Mouse (Mus musculus) layer of hippocampus, adult 9-11 months (tissue): Measurements from ENCODE around the gene Arhgef11.

Source experiments
- DNase-seq: peaks from one replicate; pipeline ENCODE4 v3.0.0; 2022

The Arhgef11 gene

DNA sequence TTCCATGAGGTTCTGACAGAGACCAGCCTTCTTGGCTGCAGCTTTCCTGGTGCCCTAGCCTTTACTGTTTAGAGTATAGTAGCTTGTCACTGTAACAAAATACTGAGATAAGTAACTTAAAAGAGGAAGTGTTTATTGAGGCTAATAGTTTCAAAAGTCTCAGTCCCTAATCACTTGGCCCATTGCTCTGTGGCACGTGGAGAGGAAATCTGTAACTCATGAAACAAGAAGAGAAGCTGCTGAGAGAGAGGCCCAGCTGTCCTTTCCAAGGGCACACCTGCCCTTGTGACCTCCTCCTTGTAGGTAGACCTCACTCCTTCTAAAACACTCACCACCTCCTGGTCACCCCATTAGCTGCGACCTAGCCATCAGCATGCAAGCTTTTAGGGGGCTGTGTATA lies 101.2 kb downstream of the Arhgef11 start:
- DNase-seq = no peak

DNA sequence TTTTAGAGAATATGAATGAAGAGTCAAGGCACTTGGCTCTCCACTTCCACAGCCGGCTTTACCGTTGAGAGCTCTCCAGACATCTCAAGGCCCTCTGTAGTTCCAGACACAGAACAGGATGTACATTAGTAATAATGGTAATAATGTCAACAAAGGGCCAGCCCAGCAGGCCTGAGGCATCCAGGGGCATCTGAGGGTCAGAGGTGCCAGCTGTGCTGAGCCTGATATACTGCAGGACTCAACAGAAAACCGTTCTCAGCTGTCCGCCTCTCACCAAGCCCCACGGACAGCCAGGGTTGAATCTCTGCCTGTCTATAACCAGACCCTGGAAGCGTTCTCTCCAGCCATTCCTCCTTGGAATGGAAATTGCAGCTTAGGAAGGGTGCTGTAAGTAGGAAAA lies 107.2 kb downstream of the Arhgef11 start:
- DNase-seq = no peak

DNA sequence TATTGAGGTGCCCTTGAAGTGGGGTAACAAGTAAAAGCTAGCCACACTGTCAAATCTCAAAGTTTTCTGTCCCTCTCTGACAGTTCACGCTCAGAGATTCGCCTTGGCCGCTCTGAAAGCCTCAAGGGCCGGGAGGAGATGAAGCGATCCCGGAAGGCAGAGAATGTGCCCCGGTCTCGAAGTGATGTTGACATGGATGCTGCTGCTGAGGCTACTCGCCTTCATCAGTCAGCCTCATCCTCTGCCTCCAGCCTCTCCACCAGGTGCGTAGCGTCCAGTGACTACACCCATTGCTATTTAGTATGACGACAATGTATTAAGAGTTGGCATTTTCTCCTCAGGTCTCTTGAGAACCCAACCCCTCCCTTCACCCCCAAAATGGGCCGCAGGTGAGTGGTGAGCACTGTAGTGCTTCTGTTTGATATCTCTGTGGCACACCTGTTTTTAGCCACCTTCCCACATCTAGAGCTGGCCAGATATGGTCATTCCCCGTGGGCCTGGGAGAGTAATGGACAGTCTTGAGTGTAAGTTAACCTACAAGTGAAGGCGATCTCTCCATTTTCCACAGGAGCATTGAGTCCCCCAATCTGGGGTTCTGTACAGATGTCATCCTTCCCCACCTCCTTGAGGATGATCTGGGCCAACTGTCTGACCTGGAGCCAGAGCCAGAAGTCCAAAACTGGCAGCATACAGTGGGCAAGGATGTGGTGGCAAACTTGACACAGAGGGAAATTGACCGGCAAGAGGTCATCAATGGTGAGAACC lies 108.2 kb downstream of the Arhgef11 start:
- no peak for DNase-seq

DNA sequence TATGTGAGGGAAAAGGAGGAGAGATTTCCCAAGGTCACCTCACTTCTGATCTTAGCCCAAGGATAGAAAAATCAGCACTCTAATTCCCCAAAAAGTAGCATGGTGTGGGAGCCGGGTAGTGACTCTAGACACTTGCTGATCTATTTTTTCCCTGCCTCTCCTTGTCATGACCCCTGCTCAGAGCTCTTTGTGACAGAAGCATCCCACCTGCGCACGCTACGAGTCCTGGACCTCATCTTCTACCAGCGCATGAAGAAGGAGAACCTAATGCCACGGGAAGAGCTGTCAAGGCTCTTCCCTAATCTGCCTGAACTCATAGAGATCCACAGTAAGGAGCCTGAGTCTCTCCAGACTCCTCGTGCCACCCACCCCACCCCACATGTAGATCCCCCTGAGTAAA lies 108.8 kb downstream of the Arhgef11 start:
- no peak for DNase-seq

DNA sequence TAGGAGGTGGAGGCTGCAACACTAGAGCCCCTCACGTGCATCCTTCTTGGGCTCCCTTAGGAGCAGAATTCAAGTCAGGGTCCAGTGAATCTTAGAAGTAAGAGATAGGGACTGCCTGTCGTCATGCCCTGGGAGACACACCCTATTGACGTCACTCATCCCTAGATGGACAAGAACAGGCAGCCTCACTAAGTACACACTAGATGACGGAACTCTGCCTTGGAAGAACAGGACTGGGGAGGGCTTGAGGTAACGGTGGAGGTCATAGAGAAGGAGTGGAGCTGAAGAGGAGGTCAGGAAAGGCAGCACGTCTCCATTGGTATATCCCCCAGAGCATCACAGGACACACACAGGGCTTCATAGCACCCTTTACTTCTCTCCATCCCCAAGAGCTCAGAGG lies 111.3 kb downstream of the Arhgef11 start:
- no peak for DNase-seq

DNA sequence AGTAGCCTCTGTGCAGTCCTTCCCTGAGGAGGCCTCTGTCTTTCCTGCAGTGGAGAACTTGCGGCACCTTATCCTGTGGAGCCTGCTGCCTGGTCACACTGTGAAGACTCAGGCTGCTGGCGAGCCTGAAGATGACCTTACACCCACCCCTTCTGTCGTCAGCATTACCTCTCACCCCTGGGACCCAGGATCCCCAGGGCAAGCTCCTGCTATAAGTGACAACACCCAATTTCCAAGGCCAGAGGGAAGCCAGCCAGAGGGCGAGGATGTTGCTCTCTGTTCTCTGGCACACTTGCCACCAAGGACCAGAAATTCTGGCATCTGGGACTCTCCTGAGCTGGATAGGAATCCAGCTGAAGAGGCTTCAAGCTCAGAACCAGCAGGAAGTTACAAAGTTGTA lies 115.7 kb downstream of the Arhgef11 start:
- no peak for DNase-seq

DNA sequence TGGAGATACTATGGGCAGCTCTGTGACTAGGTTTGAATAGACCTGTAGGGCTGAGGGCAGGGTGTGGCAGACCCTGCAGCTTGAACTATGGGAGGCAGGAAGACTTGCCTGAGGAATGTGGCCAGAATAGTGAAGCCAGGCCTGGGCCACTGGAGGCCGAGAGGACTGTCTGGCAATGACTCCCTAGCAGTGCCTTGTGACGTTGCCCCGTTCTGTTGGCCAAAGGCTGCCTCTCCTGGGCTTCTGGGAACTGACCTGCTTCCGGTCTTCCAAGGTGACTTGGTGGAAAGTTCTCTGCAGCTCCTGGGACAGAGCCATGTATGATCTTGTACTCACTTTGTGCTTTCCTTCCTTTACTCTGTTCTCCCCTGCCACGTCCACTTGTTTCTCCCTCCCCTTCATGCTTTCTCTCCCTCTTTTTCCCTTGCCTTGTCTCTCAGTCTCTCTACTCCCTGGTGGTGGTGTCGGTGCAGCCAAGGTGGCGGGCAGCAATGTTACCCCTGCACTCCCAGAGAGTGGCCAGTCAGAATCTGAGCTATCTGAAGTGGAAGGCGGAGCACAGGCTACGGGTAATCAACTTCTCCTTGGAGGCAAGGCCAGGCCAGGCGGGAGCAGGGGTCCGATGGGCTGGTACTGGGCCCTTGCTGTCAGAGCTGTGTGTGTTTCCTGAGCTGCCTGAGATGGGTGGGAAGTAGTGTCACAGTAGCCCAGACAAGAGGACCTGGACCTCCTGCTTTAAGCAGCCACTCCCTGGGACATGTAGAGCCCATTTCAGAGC lies 116.8 kb downstream of the Arhgef11 start:
- no peak for DNase-seq

DNA sequence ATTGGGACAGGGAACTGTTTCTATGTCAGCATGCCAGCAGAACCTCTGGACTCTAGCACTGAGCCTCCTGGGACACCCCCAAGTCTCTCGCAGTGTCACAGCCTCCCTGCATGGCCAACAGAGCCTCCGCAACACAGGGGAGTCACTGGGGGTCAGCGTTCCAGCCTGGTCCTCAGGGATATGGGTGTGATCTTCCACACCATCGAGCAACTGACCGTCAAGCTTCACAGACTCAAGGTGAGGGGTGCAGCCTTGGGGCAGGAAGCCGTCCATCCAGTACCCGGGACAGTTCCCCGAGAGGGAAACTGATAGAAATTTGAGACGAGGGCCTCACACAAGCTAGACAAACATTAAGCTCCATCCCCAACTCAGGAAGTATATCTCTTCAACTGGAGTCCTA lies 118.0 kb downstream of the Arhgef11 start:
- DNase-seq = no peak

DNA sequence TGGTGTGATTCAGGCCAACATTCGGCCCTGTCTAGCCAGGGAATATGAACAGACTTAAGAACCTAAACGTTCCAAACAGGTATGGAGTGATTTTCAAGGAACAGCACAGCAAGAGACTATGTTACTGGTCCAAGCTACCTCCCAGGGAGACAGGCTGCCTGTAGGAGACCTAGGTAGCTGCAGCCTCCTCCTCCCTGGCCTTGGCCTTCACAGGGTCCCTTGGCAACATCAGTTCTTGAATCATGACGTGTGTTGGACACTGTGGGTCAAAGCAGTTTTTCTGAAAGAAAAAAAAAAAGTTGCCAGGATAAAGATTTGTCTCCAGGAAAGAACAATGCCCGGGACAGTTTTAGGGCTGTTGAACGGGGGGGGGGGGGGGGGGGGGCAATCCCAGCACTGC lies 121.5 kb downstream of the Arhgef11 start:
- DNase-seq = no peak

DNA sequence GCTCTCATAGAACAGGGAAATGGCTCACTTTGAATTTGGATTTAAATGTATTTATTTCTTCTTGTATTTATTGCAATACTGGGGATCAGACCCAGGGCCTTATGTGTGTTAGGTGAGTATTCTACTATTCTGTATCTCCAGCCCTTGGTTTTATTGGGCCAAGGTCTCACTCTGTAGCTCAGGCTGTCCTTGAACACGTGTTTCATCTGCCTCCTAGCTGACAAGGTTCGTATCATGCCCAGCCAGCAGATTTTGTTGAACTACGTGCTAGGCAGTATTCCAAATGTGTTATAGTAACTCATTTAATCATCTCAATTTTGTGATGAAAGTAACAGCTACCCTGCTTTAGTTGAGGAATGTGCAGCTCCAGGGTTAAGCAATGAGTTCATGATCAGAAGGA lies 124.7 kb downstream of the Arhgef11 start:
- DNase-seq = no peak

DNA sequence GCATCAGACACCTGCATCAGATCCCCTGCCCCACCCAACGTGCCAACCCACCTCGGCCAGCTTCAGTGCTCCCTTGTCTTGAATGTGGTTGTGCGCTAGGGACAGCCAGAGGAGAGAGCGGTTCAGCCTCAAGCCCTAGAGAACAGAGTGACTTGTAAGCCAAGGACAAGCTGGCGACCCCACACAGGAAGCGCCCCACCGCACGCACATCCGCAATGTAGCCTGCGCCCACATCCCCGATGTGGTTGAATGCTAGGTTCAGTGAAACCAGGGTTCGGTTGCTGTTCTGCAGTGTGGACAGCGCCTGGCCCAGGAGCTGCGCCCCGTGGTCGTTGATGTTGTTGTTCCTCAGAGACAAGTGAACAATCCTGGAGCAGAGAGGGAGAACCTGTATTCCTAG lies 125.4 kb downstream of the Arhgef11 start:
- no peak for DNase-seq

DNA sequence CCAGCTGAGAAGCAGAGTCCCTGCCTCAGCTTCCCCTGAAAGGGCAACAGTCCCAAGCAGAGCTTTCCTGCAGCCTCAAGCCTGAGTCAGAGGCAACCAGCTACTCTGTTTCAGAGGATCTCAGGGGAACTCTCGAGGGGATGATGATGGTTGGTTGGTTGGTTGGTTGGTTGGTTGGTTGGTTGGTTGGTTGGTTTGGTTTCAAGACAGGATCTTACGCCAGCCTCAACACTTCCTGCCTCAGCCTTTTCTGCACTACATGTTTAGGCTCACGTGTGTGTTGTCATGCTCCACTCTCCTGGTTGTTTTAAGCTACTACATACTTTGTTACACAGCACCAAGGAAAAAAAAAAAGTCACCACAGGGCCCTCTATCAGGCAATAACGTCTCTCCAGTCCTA lies 126.6 kb downstream of the Arhgef11 start:
- no peak for DNase-seq

DNA sequence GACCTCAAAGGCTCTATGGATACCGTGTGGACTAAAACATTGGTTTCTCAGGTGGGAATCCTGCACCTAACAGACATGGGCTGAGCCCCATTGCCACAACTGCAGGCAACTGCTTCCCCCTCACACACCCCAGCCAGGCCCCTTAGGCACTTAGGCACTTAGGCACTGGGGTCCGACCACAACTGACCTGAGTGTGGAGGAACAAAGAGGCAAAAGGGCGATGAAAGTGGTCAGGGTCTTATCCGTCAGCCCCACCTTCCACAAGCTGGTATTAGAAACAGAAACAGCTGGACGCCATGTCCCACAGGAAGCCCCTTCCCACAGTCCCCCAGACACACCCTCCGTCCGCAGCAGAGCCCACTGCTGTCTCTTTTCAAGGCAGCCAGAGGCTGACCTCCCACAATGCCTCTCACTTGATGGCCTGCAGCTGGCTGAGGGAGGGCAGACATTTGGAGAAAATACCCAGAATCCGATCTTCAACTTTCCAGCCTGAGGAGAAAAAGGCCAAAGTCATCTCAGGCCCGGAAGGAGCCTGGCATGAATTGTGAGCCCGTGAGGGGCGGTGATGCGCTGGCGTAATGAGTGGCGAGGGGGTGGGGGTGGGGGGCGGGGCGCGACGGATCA lies 127.8 kb downstream of the Arhgef11 start:
- no peak for DNase-seq

DNA sequence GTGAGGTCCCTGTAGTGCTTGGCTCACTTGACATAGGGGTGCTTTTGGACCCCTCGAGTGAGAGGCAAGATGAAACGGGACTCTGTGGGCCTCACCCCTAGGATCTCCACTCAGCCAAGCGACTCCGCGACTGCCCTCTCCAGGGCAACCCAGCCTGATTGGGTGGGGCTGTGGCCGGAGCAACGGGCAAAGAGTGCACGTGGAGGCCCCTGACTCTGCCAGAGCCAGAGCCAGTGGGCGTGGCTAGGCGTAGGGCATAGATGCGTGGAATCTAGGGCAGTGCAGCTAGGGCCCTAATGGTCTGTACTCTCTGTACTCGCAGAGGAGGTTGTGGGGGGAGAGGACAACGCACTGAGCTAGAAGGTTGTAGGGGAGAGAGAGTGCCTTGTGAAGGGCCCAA lies 131.1 kb downstream of the Arhgef11 start, which contains the start of gene Lrrc71:
Gene Lrrc71, minus strand, starts transcription at position 195 of the 400 bp plus-strand sequence.
- DNase-seq = no peak

DNA sequence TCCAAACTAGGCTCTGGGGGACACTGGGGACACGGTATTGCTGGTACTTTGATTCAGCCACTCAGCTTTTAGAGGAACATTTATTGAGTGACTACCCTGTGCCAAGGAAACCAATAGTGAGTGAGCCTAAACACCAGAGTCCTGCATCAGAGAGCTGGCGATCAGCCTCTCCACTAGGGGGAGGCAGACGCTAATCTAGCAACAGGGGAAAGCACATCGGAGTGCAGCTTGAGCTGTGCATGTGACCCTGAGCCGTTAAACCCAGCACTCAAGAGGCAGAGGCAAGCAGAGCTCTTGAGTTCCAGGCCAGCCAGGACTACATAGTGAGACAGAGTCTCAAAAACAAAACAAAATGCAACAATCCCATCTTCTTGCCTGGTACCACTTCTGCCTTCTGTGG lies 131.7 kb downstream of the Arhgef11 start:
- peak; percentile 63 for DNase-seq

DNA sequence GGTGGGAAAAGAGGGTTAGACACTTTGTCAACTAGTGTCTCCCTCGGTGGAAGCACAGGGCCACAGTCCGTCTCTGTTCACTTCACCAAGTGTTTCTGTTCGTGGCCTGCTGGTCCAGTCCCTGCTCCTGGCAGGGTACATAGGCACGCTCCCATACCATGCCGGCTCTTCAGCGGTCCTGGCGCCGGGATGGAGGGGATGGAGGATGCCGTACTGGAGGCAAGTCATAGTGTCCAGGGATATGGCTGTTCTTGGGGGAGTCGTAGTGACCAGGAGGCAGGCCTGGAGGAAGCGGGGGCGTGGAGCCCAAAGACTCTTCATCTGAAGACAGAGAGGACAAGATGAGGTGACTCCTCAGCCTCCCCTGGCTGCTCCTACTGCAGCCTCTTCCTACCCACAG lies 132.6 kb downstream of the Arhgef11 start:
- DNase-seq = no peak

DNA sequence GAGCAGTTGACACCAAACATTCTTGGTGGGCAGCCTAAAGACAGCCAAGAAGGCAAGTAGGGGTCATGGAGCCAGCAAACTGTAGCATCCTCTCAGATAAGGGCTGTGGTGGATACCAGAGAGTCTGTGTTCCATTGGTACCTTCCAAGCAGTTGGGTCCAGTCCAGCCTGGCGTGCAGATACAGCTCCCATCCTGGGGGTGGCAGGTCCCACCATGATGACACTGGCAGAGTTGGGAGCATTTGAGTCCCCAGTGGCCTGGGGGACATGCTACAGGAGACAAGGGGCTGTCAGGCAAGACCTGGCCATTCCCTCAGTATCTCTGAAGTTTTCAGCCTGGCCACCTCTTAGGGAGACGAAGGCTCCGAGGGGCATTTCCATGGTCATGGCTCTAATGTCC lies 135.2 kb downstream of the Arhgef11 start:
- DNase-seq = no peak

DNA sequence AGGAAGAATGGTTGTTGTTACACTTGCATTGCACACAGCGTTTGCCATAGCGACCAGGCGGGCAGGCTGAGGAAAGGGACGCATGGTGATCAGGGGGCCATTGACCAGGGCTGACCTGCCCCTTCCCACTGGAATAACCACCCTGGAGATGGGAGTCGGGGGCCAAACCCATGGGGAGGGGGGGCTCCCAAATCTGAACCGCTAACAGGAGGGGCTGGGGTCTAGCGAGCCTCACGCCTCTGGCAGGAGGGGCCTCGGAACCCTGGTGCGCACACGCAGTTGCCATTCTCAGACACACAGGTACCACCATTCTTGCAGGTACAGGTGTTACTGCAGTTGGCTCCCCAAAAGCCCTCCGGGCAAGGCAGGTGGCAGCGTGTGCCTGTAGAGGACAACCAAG lies 136.5 kb downstream of the Arhgef11 start:
- no peak for DNase-seq

DNA sequence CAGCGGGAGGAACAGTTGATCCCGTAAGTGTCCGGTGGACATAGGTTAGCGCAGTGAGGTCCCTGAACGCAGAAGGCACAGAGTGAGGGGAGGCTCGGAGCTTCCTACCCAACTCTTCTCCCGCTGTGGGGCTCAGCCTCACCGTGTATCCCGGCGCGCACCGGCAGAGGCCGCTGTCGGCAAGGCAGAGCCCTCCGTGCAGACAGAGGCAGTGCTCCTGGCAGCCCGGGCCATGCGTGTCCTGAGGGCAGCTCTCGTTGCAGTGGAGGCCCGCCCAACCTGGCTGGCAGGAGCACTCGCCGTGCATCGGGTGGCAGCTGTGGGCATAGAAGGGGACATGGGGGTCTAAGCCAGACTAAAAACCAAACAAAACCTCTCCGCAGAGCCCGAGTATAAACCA lies 138.6 kb downstream of the Arhgef11 start:
- DNase-seq = peak; percentile 79

DNA sequence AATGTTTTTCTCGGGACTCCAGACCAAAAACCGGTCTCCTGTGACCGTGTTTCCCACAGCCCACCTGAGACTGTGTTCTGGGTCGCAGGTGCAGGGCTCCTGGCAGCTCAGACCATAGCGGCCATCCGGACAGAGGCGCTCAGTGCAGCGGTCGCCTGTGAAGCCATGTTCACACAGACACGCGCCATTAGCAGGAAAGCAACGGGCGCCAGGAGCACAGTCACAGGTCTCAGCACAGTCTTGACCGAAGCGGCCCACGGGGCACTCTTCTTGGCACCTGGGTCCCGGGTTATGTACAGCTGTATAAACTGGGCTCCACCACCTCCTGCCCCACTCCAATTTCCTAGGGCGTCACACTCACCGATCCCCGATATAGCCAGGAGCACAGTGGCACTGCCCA lies 139.1 kb downstream of the Arhgef11 start:
- no peak for DNase-seq

DNA sequence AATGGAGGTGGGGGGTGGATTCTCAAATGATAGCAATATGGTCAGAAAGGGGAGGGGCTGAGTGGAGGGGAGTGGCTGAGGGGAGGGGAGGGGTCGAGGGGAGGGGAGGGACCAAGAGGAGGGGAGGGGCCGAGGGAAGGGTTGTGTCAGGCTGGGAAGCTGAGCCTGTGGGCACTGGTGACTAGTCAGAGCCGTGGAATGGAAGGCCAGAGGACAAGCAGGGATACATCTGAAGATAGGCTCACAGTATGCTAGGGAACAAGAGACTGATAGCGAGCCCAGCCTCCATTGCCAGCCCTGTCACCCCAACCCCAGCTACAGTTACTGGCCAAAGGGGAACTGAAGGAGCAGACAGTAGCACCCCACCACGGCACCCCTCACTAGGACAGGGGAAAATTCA lies 141.3 kb downstream of the Arhgef11 start:
- DNase-seq = no peak

DNA sequence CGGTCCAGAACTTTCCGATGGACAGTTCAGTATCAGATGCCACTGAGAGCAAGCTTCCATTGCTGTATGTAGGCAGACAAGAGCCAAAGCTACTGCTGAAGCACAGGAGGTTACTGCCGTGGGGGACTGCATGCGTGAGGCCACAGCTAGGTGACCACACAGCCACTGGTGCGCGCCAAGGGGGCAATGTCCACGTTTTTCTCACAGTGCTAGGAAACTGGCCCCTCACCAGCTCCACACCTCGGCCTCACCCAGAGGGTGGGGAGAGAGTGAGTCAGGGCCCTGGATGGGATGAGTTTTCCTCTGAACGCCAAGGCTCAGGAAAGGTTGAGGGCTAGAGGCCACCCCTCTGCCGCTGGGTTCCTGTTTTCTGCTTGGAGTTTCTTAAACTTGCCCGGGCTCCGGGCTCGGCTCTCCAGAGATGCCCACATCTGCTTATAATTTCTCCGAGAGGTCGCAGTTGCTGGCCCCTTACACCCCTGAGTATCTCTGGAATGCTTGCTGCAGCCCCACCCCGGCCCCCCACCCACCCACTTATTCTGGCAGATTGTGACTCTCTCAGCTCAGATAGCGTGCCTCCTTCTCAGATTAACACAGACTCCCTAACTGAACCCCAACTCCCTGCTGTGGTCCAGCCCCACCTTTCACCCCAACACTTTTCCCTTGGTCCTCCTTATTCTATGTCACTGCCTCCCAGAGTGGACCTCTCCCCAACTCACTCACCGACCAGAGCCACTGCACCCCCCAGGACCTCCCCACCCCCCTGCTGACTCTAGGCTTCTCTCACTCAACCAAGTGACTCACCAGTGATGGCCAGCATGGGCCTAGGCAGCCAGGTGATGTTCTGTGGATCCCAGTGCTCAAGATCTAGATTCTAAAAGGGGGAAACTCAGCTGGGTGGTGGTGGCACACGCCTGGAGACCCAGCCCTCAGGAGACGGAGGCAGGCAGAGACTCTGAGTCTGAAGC lies 144.3 kb downstream of the Arhgef11 start:
- DNase-seq = no peak

DNA sequence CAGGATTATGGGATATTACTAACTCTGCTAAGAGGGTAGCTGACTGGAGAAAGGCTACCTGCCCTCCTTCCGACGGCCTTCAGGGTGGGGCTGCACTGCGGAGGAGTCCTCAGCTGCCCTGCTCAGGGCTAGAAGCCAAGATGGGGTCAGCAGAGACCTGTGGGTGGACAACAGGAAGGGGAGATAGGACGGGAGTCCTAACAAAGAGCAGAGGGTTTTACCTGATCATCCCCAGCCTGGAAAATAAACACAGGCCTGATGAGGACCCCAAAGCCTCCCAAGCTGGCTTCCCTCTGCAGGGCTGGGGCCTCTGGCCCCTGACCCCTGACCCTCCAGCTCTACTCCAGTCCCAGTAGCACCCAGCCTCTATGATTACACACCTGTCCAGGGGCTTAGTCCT lies 145.8 kb downstream of the Arhgef11 start:
- no peak for DNase-seq
